Mouse (Mus musculus) left cerebral cortex, postnatal 14 days (tissue): ENCODE measurements at regions not wholly inside any gene's neighbourhood (a gene's known extent, or its start where the extent isn't known, plus 50 kb on each side); places are given as distances from the start of the nearest gene placed in this dataset.
A peak's percentile ranks its signal among the peaks of the same experiment; 100 is the strongest.

Source experiments
- DNase-seq, 2 experiments: peaks; one replicate each; pipeline ENCODE4 v3.0.0; 2021 to 2022; ENCODE audit warnings: low spot score in 2 of 2, mixed read lengths in 1 of 2
- intact Hi-C: fragments of 180-260 bp; cut with DNase I; formaldehyde crosslinking; loops from one replicate; pipeline ENCODE4 v1.15.1; 2025

DNA sequence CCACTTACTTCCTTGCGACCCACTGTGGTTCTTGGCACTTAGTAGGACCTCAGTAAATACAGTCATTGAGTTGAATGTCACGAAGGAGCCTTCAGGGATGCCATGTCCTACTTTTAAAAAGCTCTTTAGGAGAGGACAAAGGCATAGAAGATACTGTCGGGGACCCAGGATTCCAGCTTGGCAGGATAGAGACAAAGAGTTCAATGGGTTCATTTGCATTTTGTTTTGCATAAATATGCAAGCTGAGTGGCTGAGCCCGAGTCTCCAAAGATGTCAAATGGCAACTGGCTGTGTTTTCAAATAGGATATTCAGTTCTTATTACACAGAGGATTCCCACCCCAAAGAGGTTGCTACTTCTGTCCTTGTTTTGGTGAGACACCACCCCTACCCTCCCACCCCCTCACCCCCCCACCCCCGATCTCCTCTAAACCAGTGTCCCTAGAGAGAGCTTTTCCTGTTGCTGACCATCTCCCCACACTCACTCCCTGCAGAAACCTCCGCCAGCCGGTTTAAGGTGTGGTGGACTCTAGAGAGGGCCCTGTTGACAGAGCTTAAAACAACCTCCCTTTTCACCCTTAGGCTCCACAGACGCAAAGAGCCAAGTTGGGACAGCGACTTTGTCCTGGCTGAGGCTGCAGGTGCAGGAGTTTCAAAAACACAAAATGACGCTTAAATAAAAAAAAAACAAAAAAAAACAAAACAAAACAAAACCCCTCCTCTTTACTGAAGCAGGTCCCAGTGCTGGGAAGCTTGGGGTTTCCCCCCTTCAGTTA lies 57.9 kb downstream of the Sox9 start:
- intact Hi-C loops, result no loop called here
- no peak for DNase-seq

DNA sequence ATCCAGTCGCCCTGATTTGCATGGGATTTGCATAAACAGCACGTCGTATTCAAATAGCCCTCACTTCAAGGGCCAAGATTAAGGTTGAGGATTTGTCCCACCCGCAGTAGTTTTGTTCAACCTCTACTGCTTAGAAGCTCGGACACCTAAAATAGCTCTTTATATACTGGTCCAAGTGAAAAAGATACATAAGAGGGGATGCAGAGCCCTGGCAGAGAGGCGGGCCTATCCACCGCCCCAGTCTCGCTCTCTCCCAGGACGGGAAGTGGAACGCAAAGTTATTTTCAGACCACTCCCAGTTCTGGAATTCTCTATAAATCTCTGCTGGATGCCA lies 58.4 kb downstream of the Sox9 start:
- intact Hi-C loops, result no loop called here
- no peak for DNase-seq

DNA sequence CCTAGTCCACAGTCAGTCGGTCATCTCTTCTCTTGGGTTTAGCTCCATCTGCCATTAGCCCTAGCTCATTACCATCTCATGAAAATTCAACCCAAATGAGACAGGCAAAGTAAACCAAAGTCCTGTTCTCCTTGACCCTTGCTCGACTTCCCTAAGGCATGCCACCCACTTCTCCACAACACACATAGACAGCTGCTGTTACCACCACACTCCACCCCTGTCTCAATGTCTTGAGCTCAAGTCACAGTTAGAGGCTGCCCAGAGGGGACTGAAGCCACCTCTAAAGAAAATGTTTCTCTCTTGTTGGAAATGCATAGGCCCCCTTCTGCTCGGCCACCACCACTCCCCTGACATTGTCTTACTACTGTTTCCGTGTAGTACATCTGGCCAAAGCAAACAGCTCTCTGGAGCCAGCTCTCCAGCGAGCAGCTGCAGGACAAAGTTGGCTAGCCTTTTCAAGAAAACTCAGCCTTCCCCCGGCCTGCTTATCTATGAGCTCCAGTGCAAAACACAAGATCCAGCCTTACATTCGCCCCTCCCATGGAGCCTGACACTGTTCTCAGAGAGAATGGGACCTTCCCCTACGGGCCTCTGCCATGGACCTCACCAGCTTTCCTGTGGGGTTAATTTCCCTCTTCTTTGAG lies 62.4 kb downstream of the Sox9 start:
- intact Hi-C loops, result no loop called here
- DNase-seq, result no peak

DNA sequence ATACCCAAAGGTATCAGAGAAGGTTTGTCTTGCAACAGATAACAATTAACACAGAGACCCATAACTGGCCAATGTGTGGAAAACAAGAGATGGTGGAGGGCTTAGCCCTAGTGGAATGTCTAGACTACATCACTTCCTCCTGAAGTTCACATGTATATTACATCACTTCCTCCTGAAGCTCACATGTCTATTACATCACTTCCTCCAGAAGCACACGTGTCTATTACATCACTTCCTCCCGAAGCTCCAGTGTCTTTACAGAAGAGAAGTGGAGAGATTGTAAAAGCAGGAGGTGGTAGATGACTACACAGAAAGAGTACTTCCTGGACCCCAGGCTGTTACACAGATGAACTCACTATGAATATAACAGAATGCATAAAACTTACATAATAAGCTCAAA lies 65.1 kb downstream of the Sox9 start:
- intact Hi-C loops, result no loop called here
- no peak for DNase-seq

DNA sequence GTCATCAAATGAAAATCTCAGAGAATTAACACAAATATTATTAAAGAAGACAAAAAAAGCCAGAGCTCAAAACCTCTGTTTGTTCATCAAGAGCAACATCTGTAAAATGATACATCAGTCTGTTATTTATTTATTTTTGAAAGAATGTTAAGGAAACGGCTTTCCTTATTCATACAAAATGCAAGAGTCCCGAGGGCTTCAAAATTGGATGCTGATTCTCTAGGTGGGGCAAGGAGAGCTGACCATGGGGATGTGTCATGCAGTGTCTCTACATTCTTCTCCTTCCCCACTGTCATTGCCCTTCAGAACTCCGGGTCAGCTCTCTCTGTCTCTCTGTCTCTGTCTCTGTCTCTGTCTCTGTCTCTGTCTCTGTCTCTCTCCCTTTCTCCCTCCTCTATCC lies 65.8 kb downstream of the Sox9 start:
- no peak for DNase-seq
- intact Hi-C loops, result no loop called here

DNA sequence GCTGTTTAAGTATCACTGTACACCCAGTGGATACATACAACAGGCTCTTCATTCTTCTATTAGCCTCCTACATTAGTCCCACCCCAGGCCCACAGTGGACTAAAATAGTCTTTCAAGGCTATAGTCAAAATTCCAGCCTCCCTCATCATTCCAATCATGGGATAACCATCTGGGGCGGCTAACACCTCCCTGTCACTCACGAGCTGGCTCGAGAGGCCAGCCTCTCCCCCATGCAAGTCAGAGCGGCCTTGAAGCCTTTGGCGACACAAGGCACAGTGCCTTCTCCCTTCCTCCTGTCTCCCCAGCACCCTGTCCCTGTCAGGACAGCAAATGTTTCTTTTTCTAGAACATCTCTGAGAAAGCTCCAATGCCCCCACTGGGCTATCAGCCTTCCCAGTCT lies 68.0 kb downstream of the Sox9 start:
- intact Hi-C loops, result no loop called here
- DNase-seq, result no peak

DNA sequence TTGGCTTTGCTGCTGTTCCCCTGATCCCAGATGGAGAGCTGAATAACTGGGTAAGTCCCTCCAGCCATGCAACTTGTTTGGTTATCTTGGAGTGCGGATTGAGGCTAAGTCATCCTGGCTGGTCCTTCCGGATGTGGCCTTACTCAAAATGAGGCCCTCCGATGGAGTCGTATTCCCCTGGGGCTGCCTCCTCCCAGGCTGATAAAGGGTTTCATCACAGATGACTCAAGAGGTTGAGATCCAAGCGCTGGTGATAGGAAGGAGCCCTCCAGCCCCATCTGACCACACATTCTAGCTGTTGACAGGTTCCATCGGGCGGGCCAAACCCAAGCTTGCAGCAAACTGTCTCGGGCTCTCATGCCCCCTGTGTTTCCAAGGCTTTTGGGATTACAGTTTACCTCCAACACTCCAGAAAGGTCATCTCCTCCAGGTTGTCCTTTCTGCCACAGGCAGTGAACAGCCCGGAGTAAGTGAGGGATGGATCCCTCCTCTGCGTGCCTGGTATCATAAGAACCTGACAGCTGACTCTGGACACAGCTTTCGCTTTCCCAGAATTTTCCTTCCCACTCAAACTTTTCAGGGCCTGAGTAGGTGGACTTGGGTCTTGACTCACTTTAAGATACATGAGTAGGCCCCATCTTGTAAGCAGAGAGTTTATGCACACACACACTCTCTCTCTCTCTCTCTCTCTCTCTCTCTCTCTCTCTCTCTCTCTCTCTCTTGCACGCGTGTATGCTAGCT lies 68.7 kb downstream of the Sox9 start:
- intact Hi-C loops, result no loop called here

DNA sequence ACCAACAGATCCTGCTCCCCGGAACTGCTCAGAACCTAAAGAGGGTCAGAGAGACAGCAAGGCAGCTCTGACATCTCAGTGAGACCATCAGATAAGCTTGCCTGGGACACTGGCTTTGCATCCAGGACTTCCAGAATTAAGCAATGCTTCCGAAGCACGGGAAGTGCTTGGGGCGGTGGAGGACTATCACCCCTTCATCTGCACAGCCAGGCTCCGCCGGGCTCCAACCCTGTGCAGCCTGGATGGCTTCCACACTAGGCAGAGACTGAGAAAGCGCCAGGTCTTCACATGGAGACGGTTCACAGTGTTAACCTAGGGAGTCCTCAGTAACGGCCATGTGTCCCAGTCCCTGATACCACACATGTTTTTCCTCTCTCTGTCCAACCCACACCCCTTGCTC lies 69.3 kb downstream of the Sox9 start:
- DNase-seq, result no peak
- intact Hi-C loops, result no loop called here

More for the DNA sequence above, 68.7 kb downstream of the Sox9 start:
- DNase-seq, result no peak

DNA sequence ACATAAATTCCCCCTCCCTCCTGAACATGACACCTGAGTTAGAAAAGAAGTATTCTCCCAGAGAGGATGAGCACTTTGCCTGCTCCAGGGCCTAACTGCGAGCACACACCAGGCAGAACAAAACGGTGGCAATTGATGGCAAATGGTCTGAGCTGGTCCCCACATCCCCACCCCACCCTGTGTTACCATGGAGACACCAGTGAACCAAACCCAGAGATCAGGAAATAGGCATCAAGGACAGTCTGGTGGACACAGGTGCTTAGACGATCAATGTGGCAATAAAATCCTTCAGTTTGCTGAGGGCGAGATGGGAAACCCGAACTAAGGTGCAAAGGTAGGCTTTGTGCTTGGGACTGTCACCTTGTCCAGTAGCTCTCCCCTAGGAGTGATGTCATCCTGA lies 74.0 kb downstream of the Sox9 start:
- intact Hi-C loops, result no loop called here
- DNase-seq, result no peak

DNA sequence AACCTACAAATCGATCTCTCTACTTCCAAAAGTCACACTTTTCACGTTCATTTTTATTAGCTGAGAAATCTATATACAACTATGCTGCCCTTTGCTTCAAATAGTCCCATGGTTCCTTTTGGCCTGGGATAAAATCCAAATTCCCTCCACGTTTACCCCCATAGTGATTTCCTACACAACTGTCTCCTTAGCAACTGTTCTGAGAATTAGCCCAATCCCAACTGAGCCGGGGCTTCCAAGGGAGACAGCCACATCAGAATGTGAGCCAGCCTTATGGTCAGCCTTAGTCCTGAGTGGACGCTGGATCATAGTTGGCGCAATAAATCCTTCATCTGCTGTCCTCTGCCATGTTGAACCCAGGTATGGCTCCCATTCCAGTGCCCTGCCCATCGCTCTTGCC lies 77.3 kb downstream of the Sox9 start:
- DNase-seq, result no peak
- intact Hi-C loops, result no loop called here

DNA sequence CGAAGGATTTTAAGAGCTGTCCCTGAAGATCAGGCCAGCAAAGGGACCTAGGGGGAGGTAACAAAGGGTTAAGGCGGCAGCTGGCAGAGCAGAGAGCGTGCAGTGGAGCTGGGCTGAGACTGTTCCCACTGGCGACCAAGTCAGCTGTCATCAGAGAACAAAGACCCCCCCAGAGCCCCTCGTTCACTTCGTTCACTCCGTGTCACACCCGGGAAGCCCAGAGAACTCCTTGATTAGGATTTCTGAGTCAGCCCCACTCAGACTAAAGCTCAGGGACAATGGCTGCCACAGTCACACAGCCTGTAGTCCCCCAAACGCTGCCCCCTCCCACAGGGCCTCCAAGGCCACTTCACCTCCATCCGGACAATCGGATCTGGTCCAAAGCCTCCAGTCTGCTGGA lies 78.8 kb downstream of the Sox9 start:
- intact Hi-C loops, result no loop called here
- DNase-seq, result no peak

DNA sequence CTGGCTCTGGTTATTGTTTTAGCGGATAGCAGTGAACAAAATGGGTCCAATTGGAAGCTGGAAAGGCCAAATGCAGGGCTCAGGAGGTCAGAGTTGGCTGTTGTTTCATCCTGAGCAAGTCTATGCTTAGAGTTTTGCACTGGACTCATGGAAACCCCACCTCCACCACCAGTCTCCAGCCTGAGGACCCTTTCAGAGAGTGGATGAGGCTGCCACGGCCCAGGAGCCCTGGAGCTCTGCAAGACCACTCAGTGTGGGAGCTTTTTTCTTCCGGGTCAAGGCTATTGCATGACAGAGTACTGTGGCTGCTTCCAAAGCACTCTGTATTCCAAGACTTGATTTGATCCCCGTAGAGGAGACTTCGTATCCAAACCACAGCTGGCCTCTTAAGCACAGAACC lies 79.2 kb downstream of the Sox9 start:
- no peak for DNase-seq
- intact Hi-C loops, result no loop called here

DNA sequence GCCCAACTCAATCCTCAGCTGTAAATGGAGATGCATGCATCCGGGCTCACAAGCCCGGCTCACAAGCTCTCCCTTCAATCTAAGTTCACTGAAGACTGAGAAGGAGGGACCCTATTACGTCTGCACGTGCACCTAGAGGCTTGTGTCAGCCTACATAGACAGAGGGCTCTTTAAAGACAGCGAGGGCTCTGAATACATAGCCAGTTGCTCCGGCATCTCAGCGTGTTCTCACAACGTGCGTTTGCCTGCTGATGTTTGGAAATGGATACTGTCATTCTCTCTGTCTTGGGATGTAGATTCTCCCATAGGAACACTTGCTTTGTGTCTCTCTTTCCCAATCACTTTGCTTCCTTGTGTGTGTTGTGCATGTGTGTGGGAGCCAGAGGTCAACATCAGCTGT lies 83.8 kb downstream of the Sox9 start:
- no peak for DNase-seq
- intact Hi-C loops, result no loop called here

DNA sequence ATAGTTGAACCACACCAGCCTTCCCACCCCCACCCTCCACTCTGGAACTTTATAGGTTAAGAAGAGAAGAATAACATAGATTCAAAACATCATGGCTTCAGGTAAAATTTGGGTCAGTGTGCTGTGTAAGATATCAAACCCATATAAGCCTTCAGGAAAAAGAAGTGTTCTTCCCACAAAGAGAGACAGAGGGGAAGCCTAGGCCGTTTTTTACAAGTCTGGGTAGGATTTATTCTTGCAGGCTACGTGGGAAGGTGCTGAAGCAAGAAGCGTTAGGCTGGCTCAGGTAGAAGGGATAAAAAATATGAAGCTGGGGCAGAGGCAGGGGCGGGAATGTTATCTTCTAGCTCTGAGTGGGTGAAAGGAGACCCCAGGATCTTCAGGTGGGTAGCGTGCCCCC lies 87.5 kb downstream of the Sox9 start:
- peak in 1 of 2 experiments; percentile 11 for DNase-seq
- intact Hi-C loops, result no loop called here

DNA sequence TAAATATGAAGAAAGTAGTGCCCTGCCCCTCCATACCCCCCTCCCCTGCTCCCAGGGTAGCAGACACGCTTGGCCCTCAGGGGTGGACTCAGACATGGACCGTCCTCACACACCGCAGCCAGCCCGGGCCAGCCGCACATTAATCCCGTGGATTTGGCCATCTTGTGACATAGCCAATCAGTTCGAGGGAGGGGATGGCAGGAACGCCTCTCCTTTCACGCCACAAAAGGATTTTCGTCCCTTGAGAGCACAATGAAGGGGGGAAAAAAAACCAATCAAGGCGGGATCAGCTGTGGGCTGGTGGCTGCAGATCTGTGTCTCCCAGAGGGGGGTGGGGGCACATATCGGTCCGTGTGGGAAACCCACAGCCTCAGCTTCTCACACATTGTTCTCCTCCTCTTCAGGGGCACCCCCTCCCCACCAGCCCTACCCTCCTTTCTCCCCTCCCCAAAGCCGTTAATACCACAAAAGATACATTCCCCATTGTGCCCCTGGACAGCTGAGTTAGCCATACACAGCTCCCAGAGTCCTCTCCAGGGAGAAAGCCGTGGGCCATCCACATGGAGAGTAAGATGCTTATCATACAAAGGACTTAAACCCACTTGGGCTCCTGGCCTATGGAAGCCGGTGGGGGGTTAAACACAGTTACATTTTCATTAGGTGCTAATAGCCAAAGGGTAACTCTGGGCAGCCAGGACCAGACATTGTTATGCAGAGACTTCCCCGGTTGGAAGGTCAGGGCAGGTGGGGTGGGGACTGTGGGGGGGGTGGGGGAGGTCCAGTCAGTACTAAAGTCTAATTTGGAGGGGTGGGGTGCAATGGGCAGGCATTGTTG lies 88.4 kb downstream of the Sox9 start:
- intact Hi-C loops, result no loop called here
- DNase-seq, result peak; percentile 5 to 7

DNA sequence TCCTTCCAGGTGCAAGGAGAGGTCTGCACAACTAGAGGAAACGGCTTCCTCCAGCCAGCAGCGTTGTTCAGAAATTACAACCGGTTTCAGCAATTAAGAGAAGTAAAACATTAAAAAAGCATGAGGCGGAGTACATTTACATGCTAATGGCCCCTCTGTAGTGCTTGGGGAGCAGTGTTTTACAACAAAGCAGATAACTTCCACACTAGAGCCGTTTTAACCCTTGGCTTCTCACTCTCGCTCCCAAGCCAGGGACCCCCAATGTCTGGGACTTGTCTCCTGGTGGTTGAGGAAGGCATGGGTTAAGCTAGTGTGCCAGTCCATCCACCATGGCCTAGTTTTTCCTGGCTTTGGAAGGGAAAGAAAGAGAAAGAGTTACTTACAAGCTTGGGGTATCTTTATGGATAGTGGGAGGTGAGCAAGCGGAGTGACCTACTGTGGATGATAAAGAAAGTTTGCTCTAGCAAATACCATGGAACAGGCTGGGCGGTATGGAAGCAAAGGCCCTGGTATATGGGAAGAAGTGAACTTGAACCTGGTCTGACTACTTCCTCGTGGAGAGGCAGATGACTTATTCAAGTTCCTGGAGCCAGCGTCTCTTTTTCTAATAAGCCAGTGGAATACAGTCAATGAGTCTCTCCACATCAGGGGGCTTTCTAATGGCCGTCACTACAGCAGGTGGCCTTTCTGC lies 90.8 kb downstream of the Sox9 start:
- intact Hi-C loops, result no loop called here

DNA sequence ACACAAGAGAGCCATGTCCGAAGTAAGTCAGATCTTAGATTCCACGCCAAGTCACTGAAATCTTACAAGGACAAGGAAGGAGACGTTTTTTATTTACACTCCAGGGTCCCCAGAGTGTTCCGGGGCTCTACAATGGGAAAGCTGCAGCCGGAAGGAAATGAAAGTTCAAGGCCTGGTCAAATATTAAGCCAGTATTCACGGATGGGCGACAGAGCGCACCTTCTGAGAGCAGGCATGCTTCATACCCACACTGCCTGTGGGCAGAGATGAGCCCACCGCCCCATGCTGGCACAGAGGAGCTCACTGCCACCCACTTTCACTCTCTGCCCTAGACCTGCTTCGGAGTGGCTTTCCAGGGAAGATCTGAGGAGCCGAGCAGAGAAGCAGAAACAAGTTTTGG lies 92.2 kb downstream of the Sox9 start:
- DNase-seq, result no peak
- intact Hi-C loops, result no loop called here

More for the DNA sequence above, 90.8 kb downstream of the Sox9 start:
- no peak for DNase-seq

DNA sequence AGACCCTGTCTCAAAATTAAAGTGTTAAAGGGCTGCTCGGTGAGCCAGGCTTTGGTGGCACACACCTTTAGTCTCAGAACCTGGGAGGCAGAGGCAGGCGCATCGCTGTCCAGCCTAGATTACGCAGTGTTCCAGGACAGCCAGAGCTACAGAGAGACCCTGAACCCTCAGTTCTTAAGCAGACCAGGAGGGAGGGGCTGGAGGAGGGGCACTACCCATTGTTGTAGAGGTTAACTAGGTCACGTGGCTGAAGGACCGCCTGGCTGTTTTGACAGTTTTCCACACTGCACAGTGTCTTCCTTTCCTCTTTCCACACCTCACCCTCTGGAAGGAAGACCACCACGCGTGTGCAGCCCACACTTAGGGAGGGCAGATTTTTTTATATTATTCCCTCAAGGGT lies 94.2 kb downstream of the Sox9 start:
- DNase-seq, result no peak
- intact Hi-C loops, result no loop called here

DNA sequence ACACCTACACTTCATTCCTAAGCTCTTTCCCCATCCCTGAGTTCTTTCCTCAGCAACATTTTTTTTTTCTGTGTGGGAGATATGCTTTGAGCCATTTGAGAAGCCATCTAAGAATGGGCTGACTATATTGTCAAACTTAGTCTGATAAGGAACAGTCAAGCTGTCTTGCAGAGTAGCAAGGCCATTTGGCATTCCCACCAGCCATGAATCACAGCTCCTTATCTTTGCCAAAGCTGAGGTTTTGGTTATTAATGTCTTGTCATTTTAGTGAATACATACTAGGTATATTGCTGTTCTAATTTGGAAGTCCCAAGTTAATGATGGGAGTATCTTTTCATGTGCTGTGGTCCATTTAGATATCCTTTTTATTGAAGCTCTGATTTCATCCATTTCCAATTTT lies 96.4 kb downstream of the Sox9 start:
- DNase-seq, result no peak
- intact Hi-C loops, result no loop called here

DNA sequence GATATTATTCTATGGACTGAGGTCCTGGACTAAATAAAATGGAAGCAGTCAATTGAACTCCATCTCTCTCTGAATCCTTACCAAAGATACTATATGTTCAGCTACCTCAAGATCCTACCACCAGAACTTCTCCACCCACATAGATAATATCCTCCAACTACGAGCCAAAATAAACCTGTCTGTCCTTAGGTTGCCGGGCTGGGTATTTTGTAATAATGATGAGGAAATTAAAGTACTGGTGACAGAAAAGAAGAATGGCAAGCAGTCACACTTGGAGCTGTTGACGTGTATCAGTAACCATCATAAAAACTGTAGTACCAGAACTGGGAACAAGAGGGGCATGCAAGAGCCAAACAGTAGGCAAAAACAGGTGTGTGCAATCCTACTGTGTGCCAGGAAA lies 98.7 kb downstream of the Sox9 start:
- intact Hi-C loops, result no loop called here
- DNase-seq, result no peak
